Comparison of ENCODE assay signal across 9 mouse cellular contexts in the genomic region with DNA sequence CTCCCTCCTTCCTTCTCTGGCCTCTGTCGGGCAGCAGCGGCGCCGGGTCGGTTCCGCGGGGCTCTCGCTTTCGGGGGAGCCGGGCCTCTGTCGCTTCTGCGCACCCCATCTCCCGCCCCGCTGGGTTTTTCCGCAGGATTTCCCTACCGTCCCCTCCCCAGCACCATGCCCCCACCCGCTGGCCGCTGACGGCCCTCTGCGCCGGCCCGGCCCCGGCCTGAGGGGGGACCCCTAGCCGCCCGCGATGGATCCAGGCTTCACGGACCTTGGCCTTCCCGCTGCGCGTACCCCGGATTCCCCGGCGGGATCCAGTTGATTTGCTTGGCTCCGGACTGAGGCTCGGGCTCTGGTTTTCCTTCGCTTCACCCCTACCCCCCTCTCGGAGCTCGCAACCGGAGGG. TPM values are rescaled to one million over a fixed set of nuclear protein-coding genes. Genes with fewer than 3 reads are reported as not detected.
DNase-seq lines count a peak whose midpoint lies in the region; ATAC-seq lines count a peak whose summit lies in the region.
"Had no signal": no experiment of that assay in that cellular context is flagged by ENCODE, and none has a peak within 500 bp of the region (broad histone marks: within the 10 kb centered on the region; RNA-seq: fewer than 3 reads in every experiment).

No protein-coding gene starts in this region.

- peak overlapping the region; percentile 48 for H3K4me3 ChIP-seq in limb, embryonic 13.5 days
- peak overlapping the region; percentile 49 for H3K4me3 ChIP-seq in stomach, embryonic 16.5 days (replicated peaks; ENCODE audit: low read length)
- H3K4me3 ChIP-seq: myocyte had no signal

- peak overlapping the region; percentile 86 for H3K4me2 ChIP-seq in limb, embryonic 13.5 days (replicated peaks)
- peak overlapping the region; percentile 73 for H3K4me2 ChIP-seq in stomach, embryonic 16.5 days (ENCODE audit: low read depth, low read length)

- H3K4me1 ChIP-seq in limb, embryonic 13.5 days, result peaks cover 18% of the 10 kb centered on the region
- peaks cover 12% of the 10 kb centered on the region for H3K4me1 ChIP-seq in stomach, embryonic 16.5 days (ENCODE audit: control insufficient read depth, insufficient read depth, low read length)

- DNase-seq in adrenal gland, postnatal 36 days, result peak; percentile 38 to 39
- no peak for DNase-seq in adrenal gland, adult 18-20 months (ENCODE audit: low spot score in 2 of 2)
- DNase-seq in thymus, postnatal 4 days, result peak; percentile 20
- no peak for DNase-seq in thymus, postnatal 0 days (ENCODE audit: low spot score)
- no peak for DNase-seq in spleen, postnatal 10 days (ENCODE audit: low spot score in 2 of 2)

- H3K9me3 ChIP-seq in limb, embryonic 13.5 days, result no peaks in the 10 kb centered on the region
- H3K9me3 ChIP-seq in stomach, embryonic 16.5 days (replicated peaks; ENCODE audit: control insufficient read depth, low read length), result no peaks in the 10 kb centered on the region

- H3K27me3 ChIP-seq in limb, embryonic 13.5 days, result peaks cover 97% of the 10 kb centered on the region
- H3K27me3 ChIP-seq in stomach, embryonic 16.5 days (ENCODE audit: control insufficient read depth, insufficient read depth, low read length), result peaks cover 83% of the 10 kb centered on the region

- WGBS in limb, embryonic 13.5 days, result under 1% methylated on average over 39 of the region's 39 CpGs
- 2% methylated on average over 37 of the region's 39 CpGs for WGBS in stomach, embryonic 16.5 days

- peak overlapping the region; percentile 65 for H3K9ac ChIP-seq in limb, embryonic 13.5 days
- peak overlapping the region; percentile 44; the same call in 1 of the 2 replicates for H3K9ac ChIP-seq in stomach, embryonic 16.5 days (ENCODE audit: low read length)

- no peak for ATAC-seq in limb, embryonic 13.5 days (ENCODE audit: low FRiP score, low read depth)
- no peak for ATAC-seq in stomach, embryonic 16.5 days (ENCODE audit: insufficient read depth, low FRiP score)
- ATAC-seq in megakaryocyte-erythroid progenitor cell, adult 5-6 weeks (replicated peaks; ENCODE audit: low FRiP score, low TSS enrichment, poor library complexity, severe bottlenecking), result no peak

- H3K27ac ChIP-seq in limb, embryonic 13.5 days, result no peak overlapping the region
- H3K27ac ChIP-seq in stomach, embryonic 16.5 days (ENCODE audit: low read length), result no peak overlapping the region

- no peaks in the 10 kb centered on the region for H3K36me3 ChIP-seq in limb, embryonic 13.5 days
- H3K36me3 ChIP-seq in stomach, embryonic 16.5 days (ENCODE audit: control insufficient read depth, insufficient read depth, low read length), result no peaks in the 10 kb centered on the region

RNA-seq across cellular contexts. Expression of a gene that starts 45.0 kb away (rescaled TPM):
- total RNA-seq in adrenal gland, postnatal 36 days (2021), result under 1 TPM in 1 of 2 experiments, not detected in 1; 0.20 TPM
- under 1 TPM in 1 of 2 experiments, not detected in 1; 0.17 TPM for total RNA-seq in adrenal gland, adult 18-20 months (2021)
- polyA plus RNA-seq in thymus, postnatal 0 days (2015; fragmentation: Nextera tagmentation; extraction: Ambion mirVana), result not detected in 2 replicates
- not detected in 2 replicates for polyA plus RNA-seq in limb, embryonic 13.5 days (2015; fragmentation: Nextera tagmentation; extraction: Ambion mirVana)
- not detected in 2 replicates for polyA plus RNA-seq in stomach, embryonic 16.5 days (2015; fragmentation: Nextera tagmentation; extraction: Ambion mirVana)
- not detected in 2 replicates for total RNA-seq in megakaryocyte-erythroid progenitor cell, adult 5-6 weeks (2014; fragmentation: Nextera tagmentation)
- total RNA-seq in megakaryocyte-erythroid progenitor cell, adult 5-6 weeks (2017), result not detected in 2 replicates
- polyA plus RNA-seq: myocyte had no signal

Comparison
In these comparisons a context has a peak if more than half of its experiments do, and no peak if none do; other contexts are left out.
1. DNase-seq: peak in adrenal gland, postnatal 36 days (2 of 2) and thymus, postnatal 4 days (single experiment); none in adrenal gland, adult 18-20 months (0 of 2), thymus, postnatal 0 days (single experiment) and spleen, postnatal 10 days (0 of 2).